Mouse (Mus musculus): Measurements from ENCODE around the gene 3110018I06Rik. TPM values are rescaled to one million over a fixed set of nuclear protein-coding genes. Genes with fewer than 3 reads are reported as not detected.

The 3110018I06Rik gene
- total and polyA plus RNA-seq, 2 experiments from 2014 or later, result not detected

GRCm38 (mm10) chr12:107516265-107517217 lies 28.1 kb downstream of the 3110018I06Rik start:
- TF ChIP-seq EP300 (IDR thresholded peaks at IDR 0.05; ENCODE audit: low read depth) (no peak), CTCF (IDR thresholded peaks at IDR 0.05; ENCODE audit: low read depth) (no peak)
- Histone ChIP-seq H3K27ac (ENCODE audit: low read depth) (no peak overlapping the region), H3K4me1 (ENCODE audit: control insufficient read depth, insufficient read depth) (no peaks in the 10 kb centered on the region), H3K4me3 (ENCODE audit: low read depth, low read length) (no peak overlapping the region), H3K4me2 (ENCODE audit: low read depth, low read length) (no peak overlapping the region), H3K9ac (replicated peaks; ENCODE audit: low read depth, low read length) (no peak overlapping the region), H3K9me3 (replicated peaks; ENCODE audit: control insufficient read depth, low read length) (no peaks in the 10 kb centered on the region), H3K27me3 (ENCODE audit: control insufficient read depth, insufficient read depth, low read length) (no peaks in the 10 kb centered on the region; the same call in 1 of the 2 replicates), H3K36me3 (replicated peaks; ENCODE audit: control insufficient read depth, insufficient read depth, low read length) (no peaks in the 10 kb centered on the region)
- no peak for ATAC-seq (ENCODE audit: insufficient read depth, low read depth)
- no peak for DNase-seq (ENCODE audit: low spot score)
- WGBS, result 55% methylated on average over 11 of the region's 11 CpGs

- H3K4me2 ChIP-seq (ENCODE audit: low read depth, low read length), result no peak overlapping the region
- no peak for DNase-seq (ENCODE audit: low spot score)
- H3K4me3 ChIP-seq (ENCODE audit: low read depth, low read length), result no peak overlapping the region
- no peak overlapping the region for H3K9ac ChIP-seq (replicated peaks; ENCODE audit: low read depth, low read length)
- H3K27ac ChIP-seq (ENCODE audit: low read depth), result no peak overlapping the region
- TF ChIP-seq CTCF (IDR thresholded peaks at IDR 0.05; ENCODE audit: low read depth) (no peak), EP300 (IDR thresholded peaks at IDR 0.05; ENCODE audit: low read depth) (no peak)
- no peaks in the 10 kb centered on the region for H3K9me3 ChIP-seq (replicated peaks; ENCODE audit: control insufficient read depth, low read length)
- ATAC-seq (ENCODE audit: insufficient read depth, low read depth), result no peak
- WGBS, result 87% methylated on average over 3 of the region's 3 CpGs
- H3K4me1 ChIP-seq (ENCODE audit: control insufficient read depth, insufficient read depth), result no peaks in the 10 kb centered on the region
- no peaks in the 10 kb centered on the region; the same call in 1 of the 2 replicates for H3K27me3 ChIP-seq (ENCODE audit: control insufficient read depth, insufficient read depth, low read length)
- H3K36me3 ChIP-seq (replicated peaks; ENCODE audit: control insufficient read depth, insufficient read depth, low read length), result no peaks in the 10 kb centered on the region
Observed at GRCm38 (mm10) chr12:107520941-107521340, 32.5 kb downstream of the 3110018I06Rik start.

DNA sequence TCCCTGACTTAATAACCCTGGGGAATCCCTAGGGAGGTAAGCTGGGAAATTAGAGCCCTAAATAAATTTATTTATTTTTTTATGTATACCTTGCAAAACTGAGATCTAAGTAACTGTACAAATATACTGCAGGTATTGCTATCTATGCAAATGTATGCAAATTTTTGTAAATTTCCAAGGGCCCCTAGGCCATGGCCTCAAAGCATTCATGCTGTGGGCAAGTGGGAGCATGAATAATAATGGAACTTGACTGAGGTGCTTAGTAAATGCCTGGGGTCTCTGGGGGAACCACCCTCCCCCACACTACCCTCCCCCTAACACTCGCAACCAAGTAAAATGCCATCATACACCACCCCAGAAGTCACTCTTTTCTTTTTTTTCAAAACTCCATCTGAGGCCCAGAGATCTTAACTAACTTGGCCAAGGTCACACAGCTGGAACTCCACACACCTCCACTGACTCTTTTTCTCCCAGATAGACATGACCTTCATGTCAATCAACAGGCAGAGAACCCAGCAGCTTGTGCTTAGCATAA lies 40.0 kb downstream of the 3110018I06Rik start:
- H3K9me3 ChIP-seq (replicated peaks; ENCODE audit: control insufficient read depth, low read length), result no peaks in the 10 kb centered on the region; the same call in 1 of the 2 replicates
- H3K9ac ChIP-seq (replicated peaks; ENCODE audit: low read depth, low read length), result no peak overlapping the region
- no peak overlapping the region for H3K4me3 ChIP-seq (ENCODE audit: low read depth, low read length)
- WGBS, result 69% methylated on average over 1 of the region's 1 CpGs
- no peaks in the 10 kb centered on the region for H3K36me3 ChIP-seq (replicated peaks; ENCODE audit: control insufficient read depth, insufficient read depth, low read length)
- ATAC-seq (ENCODE audit: insufficient read depth, low read depth) (no peak), DNase-seq (ENCODE audit: low spot score) (no peak)
- H3K27ac ChIP-seq (ENCODE audit: low read depth), result no peak overlapping the region
- no peaks in the 10 kb centered on the region for H3K27me3 ChIP-seq (ENCODE audit: control insufficient read depth, insufficient read depth, low read length)
- H3K4me2 ChIP-seq (ENCODE audit: low read depth, low read length), result no peak overlapping the region
- H3K4me1 ChIP-seq (ENCODE audit: control insufficient read depth, insufficient read depth), result no peaks in the 10 kb centered on the region
- no peak for TF ChIP-seq EP300 (IDR thresholded peaks at IDR 0.05; ENCODE audit: low read depth)
- no peak for TF ChIP-seq CTCF (IDR thresholded peaks at IDR 0.05; ENCODE audit: low read depth)

- H3K4me1 ChIP-seq (ENCODE audit: control insufficient read depth, insufficient read depth), result no peaks in the 10 kb centered on the region
- no peak overlapping the region for H3K4me3 ChIP-seq (ENCODE audit: low read depth, low read length)
- H3K27ac ChIP-seq (ENCODE audit: low read depth), result no peak overlapping the region
- no peak for ATAC-seq (ENCODE audit: insufficient read depth, low read depth)
- no peak for DNase-seq (ENCODE audit: low spot score)
- H3K9ac ChIP-seq (replicated peaks; ENCODE audit: low read depth, low read length), result no peak overlapping the region
- no peak overlapping the region for H3K4me2 ChIP-seq (ENCODE audit: low read depth, low read length)
- H3K27me3 ChIP-seq (ENCODE audit: control insufficient read depth, insufficient read depth, low read length), result no peaks in the 10 kb centered on the region
- no peaks in the 10 kb centered on the region; the same call in 1 of the 2 replicates for H3K9me3 ChIP-seq (replicated peaks; ENCODE audit: control insufficient read depth, low read length)
- H3K36me3 ChIP-seq (replicated peaks; ENCODE audit: control insufficient read depth, insufficient read depth, low read length), result no peaks in the 10 kb centered on the region
- no peak for TF ChIP-seq EP300 (IDR thresholded peaks at IDR 0.05; ENCODE audit: low read depth)
- TF ChIP-seq CTCF (IDR thresholded peaks at IDR 0.05; ENCODE audit: low read depth), result no peak
- 92% methylated on average over 7 of the region's 7 CpGs for WGBS
Observed at GRCm38 (mm10) chr12:107532871-107533270, 44.4 kb downstream of the 3110018I06Rik start.
